Mouse (Mus musculus) left cerebral cortex, adult 2 months (tissue): ENCODE measurements at regions not wholly inside any gene's neighbourhood (a gene's known extent, or its start where the extent isn't known, plus 50 kb on each side); places are given as distances from the start of the nearest gene placed in this dataset.

ENCODE experiments used
- DNase-seq, 2 experiments: peaks; one replicate each; pipeline ENCODE4 v3.0.0; 2021 to 2022; ENCODE audit warnings: low spot score in 2 of 2, mixed read lengths in 1 of 2; ENCODE audit errors: extremely low spot score in 1 of 2
- H3K27ac ChIP-seq: fragments of 200-600 bp; 2 replicates; pipeline ENCODE4 v1.8.1; 2022
- H3K4me3 ChIP-seq: fragments of 200-600 bp; 2 replicates; pipeline ENCODE4 v1.8.1; 2022
- CTCF ChIP-seq: fragments of 200-600 bp; IDR thresholded peaks from 2 replicates; pipeline ENCODE4 v1.8.1; 2022; ENCODE audit warnings: antibody characterized with exemption, mild to moderate bottlenecking, moderate library complexity
- intact Hi-C: fragments of 180-260 bp; cut with DNase I; formaldehyde crosslinking; loops from one replicate; pipeline ENCODE4 v1.15.1; 2025

DNA sequence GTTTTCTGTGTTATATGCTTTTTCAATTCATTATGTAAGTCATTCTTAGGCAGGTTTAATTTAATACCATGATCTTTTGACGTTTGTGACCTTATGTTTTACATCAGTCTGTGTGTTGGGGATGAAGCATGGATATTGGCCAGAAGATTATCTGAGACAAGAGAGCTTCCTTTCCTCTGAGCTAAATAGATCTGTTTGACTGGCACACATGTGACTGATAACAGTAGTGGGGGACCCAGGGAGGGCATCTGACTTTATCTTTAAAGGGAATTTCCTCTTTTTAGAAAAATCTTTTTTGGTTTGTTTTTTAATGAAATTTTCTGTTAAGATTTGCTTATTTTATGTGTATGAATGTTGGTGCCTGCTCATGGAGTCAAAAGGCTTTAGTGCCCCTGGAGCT, 107.7 kb downstream of the Gm9733 start:
- intact Hi-C loops, result no loop called here
- H3K4me3 ChIP-seq, result no peak overlapping the region
- TF ChIP-seq CTCF, result no peak
- no peak for DNase-seq
- no peak overlapping the region for H3K27ac ChIP-seq

DNA sequence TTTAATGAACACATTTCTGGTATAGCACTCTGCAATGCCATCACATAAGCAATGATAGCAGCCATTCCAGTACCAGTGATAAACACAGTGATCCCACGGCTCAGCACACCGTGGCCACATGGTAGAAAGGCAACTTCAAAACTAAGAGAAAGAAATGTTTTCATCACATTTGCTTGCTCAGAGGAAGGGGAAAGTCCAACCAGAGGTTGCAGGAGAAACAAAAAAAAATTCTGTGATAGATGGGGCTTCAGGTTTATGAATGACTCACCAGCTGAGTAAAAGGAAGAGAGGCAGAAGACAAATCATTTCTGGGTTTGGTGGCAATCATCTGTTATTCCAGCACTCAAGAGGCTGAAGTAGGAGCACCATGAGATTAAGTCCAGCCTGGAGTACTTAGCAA, 103.5 kb downstream of the Gm9733 start:
- no peak for TF ChIP-seq CTCF
- intact Hi-C loops, result no loop called here
- DNase-seq, result no peak
- Histone ChIP-seq H3K4me3 (no peak overlapping the region), H3K27ac (no peak overlapping the region)

DNA sequence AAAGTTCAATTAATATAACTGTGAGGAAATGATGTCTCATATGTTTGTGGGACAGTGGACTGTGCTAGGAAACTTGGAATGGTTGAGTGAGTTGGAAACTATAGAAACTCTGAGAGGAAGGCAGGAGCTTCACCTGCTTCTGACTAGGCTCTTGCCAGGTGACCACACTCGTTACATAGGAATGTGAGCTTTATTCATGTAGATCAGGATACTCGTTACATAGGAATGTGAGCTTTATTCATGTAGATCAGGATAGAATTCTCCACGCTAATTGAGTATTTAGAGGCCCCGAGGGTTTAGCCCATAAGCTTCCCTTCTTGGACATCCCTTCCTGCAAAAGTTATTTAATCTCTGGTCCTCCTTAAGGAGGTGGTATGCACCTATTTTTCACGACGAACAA, 101.9 kb downstream of the Gm9733 start:
- TF ChIP-seq CTCF, result no peak
- no peak for DNase-seq
- Histone ChIP-seq H3K27ac (no peak overlapping the region), H3K4me3 (no peak overlapping the region)
- intact Hi-C loops, result no loop called here

DNA sequence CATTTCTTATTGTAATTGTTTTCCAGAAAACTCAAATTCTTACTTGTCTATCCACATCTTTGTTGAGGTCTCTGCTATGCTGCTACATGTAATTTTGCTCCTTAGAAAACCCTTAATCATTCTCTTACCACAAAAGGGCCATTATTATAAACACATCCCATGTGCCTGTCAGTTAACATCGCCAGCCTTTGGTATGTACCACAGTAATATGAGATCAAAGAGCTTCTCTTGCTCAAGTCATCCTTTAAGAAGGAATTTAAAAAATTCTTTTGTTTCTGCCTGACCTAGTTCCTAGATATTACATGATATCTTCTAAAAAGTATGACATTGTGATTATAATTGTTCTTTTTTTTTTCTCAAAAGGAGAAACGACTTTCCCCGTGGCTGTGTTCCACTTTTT, 100.7 kb downstream of the Gm9733 start:
- DNase-seq, result no peak
- H3K27ac ChIP-seq, result no peak overlapping the region
- no peak overlapping the region for H3K4me3 ChIP-seq
- intact Hi-C loops, result no loop called here
- TF ChIP-seq CTCF, result no peak

DNA sequence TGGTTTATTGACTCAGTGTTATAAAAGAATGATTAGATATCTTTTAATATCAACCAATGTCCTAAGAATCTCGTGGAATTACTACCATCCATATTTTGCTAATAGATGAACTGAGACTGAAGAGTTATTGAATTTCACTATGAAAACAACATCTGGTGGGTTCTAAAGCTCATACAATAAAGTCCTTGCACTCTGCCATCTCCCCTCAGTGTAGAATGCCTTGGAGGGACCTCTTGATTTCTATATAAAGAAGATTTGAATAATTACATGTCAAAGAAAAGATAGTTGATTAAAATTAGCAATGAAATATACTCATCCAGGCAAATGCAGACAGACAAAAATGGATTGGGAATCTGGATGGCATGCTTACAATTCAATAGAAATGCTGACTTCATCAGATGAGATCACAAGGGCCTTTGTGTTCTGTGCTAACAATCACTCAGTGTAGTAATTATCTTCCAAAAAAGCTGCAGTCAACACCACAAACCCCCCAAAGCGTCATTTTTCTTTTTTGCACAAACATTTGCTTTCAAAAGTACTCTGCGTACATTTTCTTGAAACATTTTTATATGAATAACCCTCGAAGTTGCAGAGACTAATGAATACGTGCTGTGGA, 94.2 kb downstream of the Gm9733 start:
- DNase-seq, result no peak
- Histone ChIP-seq H3K27ac (peak overlapping the region; percentile 32; the same call in 1 of the 2 replicates), H3K4me3 (no peak overlapping the region)
- intact Hi-C loops, result no loop called here
- no peak for TF ChIP-seq CTCF

DNA sequence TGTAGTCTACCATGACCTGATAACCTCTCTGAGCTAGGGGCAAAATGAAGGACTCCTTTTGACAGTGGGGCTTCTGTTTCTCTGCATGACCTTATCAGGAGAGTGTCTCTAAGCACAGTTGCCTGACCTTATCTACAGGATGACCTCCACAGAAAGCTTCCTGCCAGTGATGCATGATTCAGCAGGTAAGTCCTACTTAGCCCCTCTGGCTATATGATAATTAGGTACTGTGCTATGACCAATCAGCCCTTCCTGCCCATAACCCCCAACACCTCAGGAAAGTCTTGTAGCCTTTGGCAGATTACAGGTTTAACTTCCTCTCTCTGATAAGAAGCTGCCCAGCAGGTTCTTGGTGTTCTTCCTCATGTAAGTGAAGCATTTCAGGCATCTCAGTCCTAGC, 89.7 kb downstream of the Gm9733 start:
- H3K4me3 ChIP-seq, result no peak overlapping the region
- intact Hi-C loops, result loop anchor here (5.0 kb wide), 3 partner anchors 45 to 565 kb away; no protein-coding TSS in a partner anchor
- H3K27ac ChIP-seq, result no peak overlapping the region
- TF ChIP-seq CTCF, result no peak
- DNase-seq, result no peak

DNA sequence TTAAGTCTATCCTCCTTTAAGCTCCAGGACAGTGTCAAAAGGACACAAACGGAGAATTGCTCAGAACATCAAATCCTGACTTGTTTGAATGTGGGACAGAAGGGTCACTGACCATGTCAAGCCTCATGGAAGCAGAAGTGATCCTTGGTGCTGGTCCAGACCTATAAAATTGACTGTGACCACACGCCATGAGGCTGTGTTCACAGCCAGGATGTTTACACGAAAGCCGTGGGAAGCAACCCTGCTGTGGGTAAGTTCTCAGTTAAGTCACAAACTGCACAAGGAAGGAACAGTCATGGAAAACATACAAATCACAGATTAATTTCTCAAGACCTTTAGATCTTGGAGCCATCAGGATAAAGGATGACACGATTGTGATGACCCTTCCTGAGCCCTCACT, 88.5 kb downstream of the Gm9733 start:
- TF ChIP-seq CTCF, result no peak
- intact Hi-C loops, result loop anchor here (5.0 kb wide), 3 partner anchors 46 to 566 kb away; no protein-coding TSS in a partner anchor
- no peak overlapping the region for H3K4me3 ChIP-seq
- no peak overlapping the region for H3K27ac ChIP-seq
- DNase-seq, result no peak

DNA sequence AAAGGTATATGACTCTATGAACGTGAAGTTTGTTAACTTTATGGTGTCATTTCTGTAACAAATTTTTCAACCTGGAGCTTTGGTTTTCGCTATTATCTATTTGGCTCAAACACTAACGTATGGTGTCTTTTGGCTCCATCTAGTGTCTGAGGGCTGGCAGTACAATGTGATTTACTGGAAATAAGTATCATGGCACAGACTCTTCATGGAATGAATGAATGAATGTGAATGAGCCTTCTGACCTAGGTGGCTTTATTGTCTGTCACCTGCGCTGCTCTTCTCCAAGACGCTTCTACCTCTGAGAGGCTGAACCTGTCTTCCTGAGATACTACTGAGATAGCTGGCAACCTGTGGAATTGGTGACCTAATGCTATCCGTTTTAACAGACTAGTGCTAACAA, 87.1 kb downstream of the Gm9733 start:
- no peak overlapping the region for H3K27ac ChIP-seq
- peak; percentile 24 to 28 for DNase-seq
- no peak overlapping the region for H3K4me3 ChIP-seq
- TF ChIP-seq CTCF, result peak; percentile 82
- intact Hi-C loops, result loop anchor here (5.0 kb wide), 4 partner anchors 48 to 633 kb away; partner anchors contain the start of gene 1810022K09Rik
